Mouse (Mus musculus) forebrain, embryonic 10.5 days (tissue): ENCODE results near the gene Mreg. TPM values are rescaled to one million over a fixed set of nuclear protein-coding genes. Genes with fewer than 3 reads are reported as not detected.
"Not testable (repeated sequence)": the region's sequence is repeated elsewhere in the genome, so short reads cannot be mapped to it uniquely, and the experiment has no call there.

Experiments
- DNase-seq: peaks from one replicate; pipeline ENCODE4 v3.0.0-alpha.2; 2017; ENCODE audit warnings: low spot score; ENCODE audit errors: extremely low spot score
- H3K27ac ChIP-seq: fragments of 300-500 bp; sonication (generic); 2 replicates; pipeline ENCODE4 v1.5.1; 2016; ENCODE audit warnings: mild to moderate bottlenecking
- H3K27me3 ChIP-seq: fragments of 300-500 bp; sonication (generic); 2 replicates; pipeline ENCODE4 v1.6.1; 2016; ENCODE audit warnings: mild to moderate bottlenecking; ENCODE audit not compliant: poor library complexity, severe bottlenecking
- H3K36me3 ChIP-seq: fragments of 300-500 bp; sonication (generic); replicated peaks from 2 replicates; pipeline ENCODE4 v1.6.1; 2016; ENCODE audit warnings: mild to moderate bottlenecking, moderate library complexity
- H3K4me1 ChIP-seq: fragments of 300-500 bp; sonication (generic); 2 replicates; pipeline ENCODE4 v1.6.1; 2016
- H3K4me3 ChIP-seq: fragments of 300-500 bp; sonication (generic); 2 replicates; pipeline ENCODE4 v1.5.1; 2016; ENCODE audit warnings: mild to moderate bottlenecking, moderate library complexity
- H3K9me3 ChIP-seq: fragments of 300-500 bp; sonication (generic); 2 replicates; pipeline ENCODE4 v1.6.1; 2016; ENCODE audit warnings: mild to moderate bottlenecking, moderate library complexity
- WGBS: fragments of 180-500 bp; shearing (Covaris S2); methylation state at CpG from one replicate; pipeline ENCODE4 v1.1.7; 2016; 5-methylcytosine and 5-hydroxymethylcytosine counted together
- polyA plus RNA-seq: library from polyadenylated mRNA; unstranded; fragments of >200 nt; fragmentation: Nextera tagmentation; extraction: Ambion mirVana; gene quantifications from 2 replicates; pipeline ENCODE4 v1.2.1, GENCODE M21; 2016

Gene Mreg
- polyA plus RNA-seq = 3.3 and 4.1 TPM in 2 replicates

DNA sequence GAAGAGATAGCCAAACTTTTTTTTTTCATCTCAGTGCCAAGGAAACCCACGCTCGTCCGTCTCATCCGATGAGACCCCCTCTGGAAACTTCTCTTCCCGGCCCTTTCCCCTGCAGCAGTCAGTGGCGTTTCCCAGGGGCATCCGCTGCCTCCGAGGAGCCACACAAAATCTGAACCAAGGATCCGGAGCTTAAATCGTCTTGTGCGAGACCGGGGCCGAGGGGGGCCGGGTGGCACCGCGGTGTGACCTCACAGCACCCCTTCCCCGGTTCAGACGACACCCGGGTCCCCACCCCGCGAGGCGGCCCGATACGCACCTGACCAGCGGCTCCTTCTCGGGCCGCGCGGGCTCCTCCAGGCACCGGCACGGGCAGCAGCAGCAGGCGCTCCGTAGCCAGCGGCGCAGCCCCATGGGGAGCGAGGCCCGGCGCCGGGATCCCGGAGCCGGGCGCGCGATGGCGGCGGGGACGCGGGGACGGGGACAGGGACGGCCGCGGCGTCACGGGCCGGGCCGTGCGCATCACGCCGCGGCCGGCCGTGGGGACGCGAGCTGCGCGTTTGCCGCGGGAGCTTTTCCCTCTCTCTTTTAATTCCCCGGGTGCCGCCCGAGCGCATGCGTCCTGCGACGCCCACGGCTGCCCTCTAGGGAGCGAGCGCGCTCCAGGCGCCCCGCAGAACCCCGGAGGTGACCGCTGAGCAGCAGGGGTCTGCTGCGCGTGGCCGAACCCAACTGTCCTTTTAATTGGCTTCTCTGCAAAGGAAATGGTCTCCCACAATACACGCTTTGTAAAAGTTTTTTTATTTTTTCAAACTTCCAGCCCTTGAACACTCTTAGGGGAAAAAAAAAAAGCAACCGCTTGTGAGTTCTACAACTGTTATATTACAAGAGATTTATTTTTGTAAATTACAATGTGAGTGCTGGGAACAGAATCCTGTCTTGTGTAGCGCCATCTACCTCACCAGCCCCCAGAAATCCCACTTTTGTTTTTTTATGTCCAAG, at the start of gene Mreg:
Mreg (minus strand) TSS at position 607 of the 999 bp plus-strand sequence.
- H3K27me3 ChIP-seq = peaks cover 32% of the 10 kb centered on the region
- peak; percentile 70 for DNase-seq
- H3K36me3 ChIP-seq = no peaks in the 10 kb centered on the region
- under 1% methylated on average over 89 of the region's 89 CpGs for WGBS
- H3K4me1 ChIP-seq = peaks cover 25% of the 10 kb centered on the region
- H3K4me3 ChIP-seq = peak within 1 kb of the TSS; percentile 79
- peak within 1 kb of the TSS; percentile 86 for H3K27ac ChIP-seq
- H3K9me3 ChIP-seq = no peaks in the 10 kb centered on the region

DNA sequence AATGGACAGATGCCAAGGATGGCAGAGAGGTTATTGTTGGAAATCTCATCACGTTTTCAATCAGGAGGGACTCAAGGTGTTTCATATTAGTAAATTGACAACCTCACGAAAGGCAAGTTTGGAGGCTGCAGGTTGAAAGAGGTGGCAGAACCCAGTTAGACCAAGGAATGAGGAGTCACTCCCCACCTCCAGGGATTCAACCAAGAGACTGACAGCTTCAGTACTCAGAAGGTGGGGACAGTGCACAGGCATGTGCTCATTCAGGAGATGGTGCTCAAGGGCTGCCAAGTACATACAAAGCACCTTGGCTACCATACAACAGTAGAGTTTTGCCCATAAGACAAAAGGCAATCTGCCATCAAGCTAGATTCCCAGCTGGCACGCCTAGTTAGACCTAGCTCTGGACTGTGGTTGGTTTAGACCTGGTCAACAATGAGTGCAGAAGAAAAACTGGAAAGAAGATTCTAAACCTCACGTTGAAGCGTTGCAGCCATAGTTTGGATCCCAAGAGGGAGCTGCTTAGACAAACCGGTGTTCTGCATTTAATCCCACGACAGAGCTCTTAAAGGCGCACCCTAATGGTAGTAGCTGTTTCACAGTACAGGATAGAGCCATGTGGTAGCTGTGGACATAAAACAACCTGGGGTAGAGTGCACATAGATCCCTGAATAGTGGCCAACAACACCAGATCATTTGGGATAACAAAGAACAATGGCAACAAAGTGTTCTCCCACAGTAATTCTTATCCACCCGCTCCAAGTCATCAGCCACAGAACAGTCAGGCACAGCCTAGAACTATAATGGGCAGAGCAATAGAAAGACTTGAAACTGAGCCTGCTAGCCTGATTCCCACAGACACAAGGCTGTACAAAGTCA, 44.5 kb upstream of the Mreg start:
- Histone ChIP-seq H3K4me3 (no peak overlapping the region), H3K27ac (no peak overlapping the region), H3K4me1 (peaks cover 43% of the 10 kb centered on the region), H3K27me3 (peaks cover 11% of the 10 kb centered on the region), H3K9me3 (no peaks in the 10 kb centered on the region), H3K36me3 (0 out of 2 replicates have a peak, but pooled peaks cover 3% of the 10 kb centered on the region)
- no peak for DNase-seq
- 87% methylated on average over 9 of the region's 9 CpGs for WGBS

DNA sequence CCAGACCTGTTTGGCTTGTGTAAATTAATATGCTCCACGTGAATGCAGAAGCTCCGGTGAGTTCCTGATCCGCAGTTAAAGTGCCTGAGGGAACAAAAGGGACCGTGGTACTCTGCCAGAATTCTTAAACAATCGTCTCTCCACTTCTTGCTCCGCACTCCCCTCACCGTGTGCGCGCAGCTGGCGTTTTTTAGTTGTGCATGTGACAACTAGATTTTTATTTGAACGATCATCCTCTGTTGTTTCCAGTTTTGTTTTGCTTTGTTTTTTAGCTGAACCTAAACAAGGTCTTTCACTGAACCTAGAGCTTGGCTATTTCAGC, 43.7 kb upstream of the Mreg start:
- H3K4me3 ChIP-seq = peak overlapping the region; percentile 49
- peak overlapping the region; percentile 51; the same call in 1 of the 2 replicates for H3K27ac ChIP-seq
- no peaks in the 10 kb centered on the region for H3K9me3 ChIP-seq
- peaks cover 43% of the 10 kb centered on the region for H3K4me1 ChIP-seq
- H3K36me3 ChIP-seq = 0 out of 2 replicates have a peak, but pooled peaks cover 2% of the 10 kb centered on the region
- H3K27me3 ChIP-seq = peaks cover 11% of the 10 kb centered on the region
- no peak for DNase-seq
- 42% methylated on average over 11 of the region's 11 CpGs for WGBS

DNA sequence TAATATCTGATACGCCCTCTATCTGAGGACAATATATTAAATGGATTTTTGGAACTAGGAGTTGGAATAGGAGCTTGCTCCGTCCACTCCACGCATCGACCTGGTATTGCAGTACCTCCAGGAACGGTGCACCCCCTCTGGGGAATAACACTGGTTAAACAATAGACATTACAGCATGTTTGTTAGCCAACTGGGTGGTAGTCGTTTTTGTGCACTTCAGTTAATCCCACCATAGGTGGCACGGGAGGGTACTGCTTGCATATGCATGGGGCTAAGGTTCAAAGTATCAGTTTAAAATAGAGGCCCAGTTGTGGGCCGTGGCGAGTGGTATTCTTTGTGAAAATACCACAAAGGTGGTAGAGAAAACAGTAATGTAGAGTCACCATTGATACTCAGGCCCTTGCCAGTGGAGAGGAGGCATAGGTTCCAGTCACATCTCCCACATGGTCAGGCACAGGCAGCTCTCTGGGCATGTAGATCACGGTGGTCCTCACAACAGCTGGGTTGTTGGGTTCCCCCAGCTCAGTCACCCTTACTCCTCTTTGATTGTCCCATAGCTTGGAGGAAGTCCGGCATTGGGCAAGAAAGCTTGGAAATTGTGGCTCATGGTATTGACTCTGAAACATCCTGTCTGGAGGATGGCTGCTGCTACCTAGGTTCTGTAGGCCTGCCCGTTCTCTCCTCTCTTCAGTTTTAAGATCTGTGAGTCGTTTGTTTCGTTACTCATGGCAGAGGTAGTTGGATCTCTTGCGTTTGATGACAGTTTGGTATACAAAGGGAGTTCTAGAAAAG, 43.2 kb upstream of the Mreg start:
- no peaks in the 10 kb centered on the region for H3K9me3 ChIP-seq
- peaks cover 11% of the 10 kb centered on the region for H3K27me3 ChIP-seq
- peak; percentile 88 for DNase-seq
- peaks cover 43% of the 10 kb centered on the region for H3K4me1 ChIP-seq
- peak overlapping the region; percentile 49 for H3K4me3 ChIP-seq
- H3K36me3 ChIP-seq = no peaks in the 10 kb centered on the region
- WGBS = 6% methylated on average over 15 of the region's 15 CpGs
- H3K27ac ChIP-seq = peak overlapping the region; percentile 97

DNA sequence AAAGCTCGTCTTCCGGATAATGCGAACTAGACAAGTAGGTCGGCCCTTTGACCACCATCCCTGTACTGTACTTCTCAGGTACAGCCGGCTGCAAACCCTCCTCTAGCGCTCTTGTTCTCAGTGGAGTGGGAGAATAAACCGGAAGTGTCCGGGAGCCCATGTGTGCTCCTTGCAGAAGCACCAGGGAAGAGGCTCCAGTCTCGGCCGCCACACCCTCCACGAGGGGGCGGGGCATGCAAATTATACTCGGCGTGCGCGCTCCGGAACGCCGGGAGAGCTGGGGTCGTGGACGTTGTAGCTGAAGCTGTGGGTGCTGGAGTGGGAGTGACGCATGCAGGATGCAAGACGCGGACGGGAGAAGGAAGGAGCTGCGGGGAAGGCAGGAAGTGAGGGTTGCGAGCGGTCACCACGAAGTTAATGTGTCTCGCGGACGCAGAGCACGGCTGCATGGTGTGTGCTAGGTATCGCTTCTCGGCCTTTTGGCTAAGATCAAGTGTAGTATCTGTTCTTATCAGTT, 42.5 kb upstream of the Mreg start:
- peak; percentile 89 for DNase-seq
- H3K27me3 ChIP-seq = peaks cover 11% of the 10 kb centered on the region
- H3K4me3 ChIP-seq = peak overlapping the region; percentile 49
- H3K36me3 ChIP-seq = no peaks in the 10 kb centered on the region
- peaks cover 39% of the 10 kb centered on the region for H3K4me1 ChIP-seq
- H3K9me3 ChIP-seq = no peaks in the 10 kb centered on the region
- peak overlapping the region; percentile 97 for H3K27ac ChIP-seq
- WGBS = 2% methylated on average over 35 of the region's 35 CpGs

DNA sequence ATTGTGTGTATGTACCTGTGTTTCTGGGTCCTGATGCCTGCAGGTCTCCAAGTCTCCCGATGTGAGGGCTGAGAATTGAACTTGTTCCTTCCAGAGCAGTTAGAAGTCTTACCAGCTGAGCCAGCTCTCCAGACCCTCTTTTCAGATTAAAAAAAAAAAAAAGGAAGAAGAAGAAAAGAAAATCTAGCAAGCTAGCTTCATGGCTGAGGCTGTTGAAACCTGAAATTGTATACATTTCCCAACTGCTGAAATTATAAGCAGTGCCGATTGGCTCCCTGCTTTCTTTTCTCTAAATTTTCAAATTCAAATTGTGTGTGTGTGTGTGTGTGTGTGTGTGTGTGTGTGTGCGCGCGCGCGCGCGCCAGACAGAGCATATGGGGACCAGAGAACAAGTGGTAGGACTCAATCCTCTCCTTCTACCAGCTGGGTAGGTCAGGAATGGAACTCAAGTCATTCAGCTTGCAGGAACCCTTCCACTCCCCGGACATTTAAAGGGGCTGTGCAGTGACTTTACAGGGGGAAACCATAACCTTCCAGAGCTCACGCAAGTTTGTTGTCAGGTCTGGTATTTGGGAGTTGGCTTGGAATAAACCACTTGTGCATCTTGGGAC, 41.9 kb upstream of the Mreg start:
- H3K9me3 ChIP-seq = no peaks in the 10 kb centered on the region
- H3K27ac ChIP-seq = peak overlapping the region; percentile 97
- H3K4me3 ChIP-seq = peak overlapping the region; percentile 49
- peaks cover 11% of the 10 kb centered on the region for H3K27me3 ChIP-seq
- 33% methylated on average over 11 of the region's 11 CpGs for WGBS
- no peak for DNase-seq
- H3K4me1 ChIP-seq = peaks cover 33% of the 10 kb centered on the region
- H3K36me3 ChIP-seq = no peaks in the 10 kb centered on the region

DNA sequence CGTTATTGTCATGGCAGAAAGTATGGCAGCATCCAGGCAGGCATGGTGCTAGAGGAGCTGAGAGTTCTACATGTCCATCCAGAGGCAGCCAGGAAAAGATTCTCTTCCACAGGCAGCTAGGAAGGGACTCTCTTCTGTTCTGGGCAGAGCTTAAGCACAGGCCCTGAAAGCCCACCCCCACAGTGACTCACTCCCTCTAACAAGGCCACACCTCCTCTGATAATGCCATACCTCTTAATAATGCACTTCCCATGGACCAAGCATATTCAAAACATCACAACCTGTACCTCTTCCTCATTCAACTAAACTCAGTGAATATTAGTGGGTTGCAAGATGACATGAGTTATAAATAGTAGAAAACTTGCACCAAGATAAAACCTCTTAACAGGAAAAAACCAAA, 39.7 kb upstream of the Mreg start:
- Histone ChIP-seq H3K36me3 (no peaks in the 10 kb centered on the region), H3K27me3 (no peaks in the 10 kb centered on the region), H3K9me3 (no peaks in the 10 kb centered on the region), H3K4me1 (peaks cover 28% of the 10 kb centered on the region), H3K4me3 (no peak overlapping the region), H3K27ac (no peak overlapping the region)
- DNase-seq = no peak
- 77% methylated on average over 1 of the region's 1 CpGs for WGBS

DNA sequence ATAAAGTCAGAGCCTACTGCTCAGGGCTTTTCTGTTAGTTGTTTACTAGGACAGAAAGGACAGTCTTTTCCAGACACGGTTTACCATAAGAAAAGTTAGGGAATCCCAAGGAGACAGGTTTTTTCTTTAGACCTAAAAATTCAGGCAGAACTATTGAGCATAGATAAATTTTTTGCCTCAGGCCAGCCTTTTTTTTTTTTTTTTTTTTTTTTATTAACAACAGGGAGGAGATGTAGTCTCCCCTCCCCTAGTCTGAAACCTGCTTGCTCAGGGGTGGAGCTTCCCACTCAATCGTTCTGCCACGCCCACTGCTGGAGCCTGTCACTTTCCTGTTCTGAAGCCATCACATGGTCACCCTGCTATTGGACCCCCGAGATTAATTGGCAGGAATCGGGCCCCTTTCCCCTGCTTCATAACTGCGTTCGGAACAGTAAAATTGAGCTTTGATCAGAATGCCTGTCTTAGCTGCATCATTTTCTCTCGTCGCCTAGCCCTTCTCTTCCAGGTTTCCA, 36.2 kb upstream of the Mreg start:
- WGBS = 50% methylated on average over 9 of the region's 9 CpGs

DNA sequence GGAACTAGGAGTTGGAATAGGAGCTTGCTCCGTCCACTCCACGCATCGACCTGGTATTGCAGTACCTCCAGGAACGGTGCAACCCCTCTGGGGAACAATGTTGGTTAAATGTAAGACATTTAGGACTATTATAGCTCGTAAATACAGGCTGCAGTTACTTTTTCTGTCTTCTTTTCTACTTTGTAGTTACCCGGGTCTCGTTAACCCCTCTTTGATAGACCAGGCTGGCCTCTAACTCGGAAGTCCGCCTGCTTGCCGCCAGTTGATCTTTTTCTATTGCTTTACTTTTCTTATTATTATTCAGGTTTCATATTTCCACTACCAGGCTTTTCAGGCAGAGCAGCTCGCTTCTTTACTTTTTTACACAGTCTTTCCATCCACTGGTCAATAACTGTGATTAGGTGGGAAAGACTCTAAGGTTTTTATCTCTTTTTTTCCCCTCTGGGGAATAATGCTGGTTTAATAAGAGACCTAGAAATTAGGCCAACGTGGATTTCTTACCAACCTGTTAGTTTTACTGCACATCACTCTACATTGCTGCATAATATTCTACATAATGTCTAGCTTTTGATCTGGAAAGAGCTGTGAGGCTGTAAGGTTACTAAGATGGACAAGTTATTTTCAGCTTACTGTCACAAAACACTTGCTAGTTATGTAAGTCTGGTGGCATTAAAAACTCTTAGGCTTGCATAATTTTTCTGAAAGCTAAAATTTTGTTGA, 32.4 kb upstream of the Mreg start:
- Histone ChIP-seq H3K9me3 (no peaks in the 10 kb centered on the region), H3K27ac (0 out of 2 replicates have a peak overlapping the region, but pooled peaks have one; percentile 100), H3K36me3 (no peaks in the 10 kb centered on the region), H3K4me1 (0 out of 2 replicates have a peak, but pooled peaks cover 8% of the 10 kb centered on the region), H3K4me3 (peak overlapping the region; percentile 56; the same call in 1 of the 2 replicates), H3K27me3 (peaks cover 8% of the 10 kb centered on the region; the same call in 1 of the 2 replicates)
- under 1% methylated on average over 12 of the region's 12 CpGs for WGBS
- peak; percentile 74 for DNase-seq

More for the DNA sequence above, 36.2 kb upstream of the Mreg start:
- not testable (repeated sequence) for H3K27me3 ChIP-seq, DNase-seq, H3K4me3 ChIP-seq, H3K27ac ChIP-seq, H3K9me3 ChIP-seq, H3K36me3 ChIP-seq, H3K4me1 ChIP-seq

DNA sequence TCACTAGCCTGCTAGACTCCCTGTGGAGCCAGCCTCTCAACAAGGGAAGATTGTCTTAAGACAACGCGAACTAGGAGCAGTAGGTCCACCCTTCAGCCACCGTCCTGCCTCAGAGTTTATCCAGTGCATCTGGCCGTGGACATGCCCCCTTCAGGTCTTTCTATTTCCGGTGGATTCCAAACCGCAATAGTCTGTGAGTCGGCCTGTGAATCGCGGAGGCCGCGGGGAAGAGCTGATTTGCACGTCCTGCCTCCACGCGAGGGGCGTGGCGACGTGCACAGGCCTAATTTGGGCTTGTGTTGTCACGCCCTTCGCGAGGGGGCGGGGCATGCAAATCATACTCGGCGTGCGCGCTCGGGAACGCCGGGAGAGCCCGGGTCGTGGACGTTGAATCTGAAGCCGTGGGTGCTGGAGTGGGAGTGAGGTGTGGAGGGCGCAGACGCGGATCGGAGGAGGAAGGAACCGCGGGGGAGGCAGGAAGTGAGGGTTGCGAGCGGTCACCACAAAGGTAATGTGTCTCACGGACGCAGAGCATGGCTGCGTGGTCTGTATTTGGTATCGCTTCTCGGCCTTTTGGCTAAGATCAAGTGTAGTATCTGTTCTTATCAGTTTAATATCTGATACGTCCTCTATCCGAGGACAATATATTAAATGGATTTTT, 31.7 kb upstream of the Mreg start:
- Histone ChIP-seq H3K9me3 (no peaks in the 10 kb centered on the region), H3K36me3 (no peaks in the 10 kb centered on the region), H3K4me1 (0 out of 2 replicates have a peak, but pooled peaks cover 8% of the 10 kb centered on the region), H3K27me3 (peaks cover 8% of the 10 kb centered on the region; the same call in 1 of the 2 replicates), H3K27ac (peak overlapping the region; percentile 100), H3K4me3 (peak overlapping the region; percentile 56)
- under 1% methylated on average over 47 of the region's 47 CpGs for WGBS
- peak; percentile 93 for DNase-seq
